Mouse (Mus musculus) bone marrow macrophage, adult 2 months (primary cell): ENCODE results near the gene Akt1.

Experiments used
- CTCF ChIP-seq: IDR thresholded peaks from 2 replicates; pipeline ENCODE4 v1.5.1; 2012; ENCODE audit warnings: low read depth, mild to moderate bottlenecking, low read length, moderate library complexity
- POLR2A ChIP-seq: IDR thresholded peaks from 2 replicates; pipeline ENCODE4 v1.6.1; 2012; ENCODE audit warnings: mild to moderate bottlenecking, low read depth, low read length, borderline replicate concordance

DNA sequence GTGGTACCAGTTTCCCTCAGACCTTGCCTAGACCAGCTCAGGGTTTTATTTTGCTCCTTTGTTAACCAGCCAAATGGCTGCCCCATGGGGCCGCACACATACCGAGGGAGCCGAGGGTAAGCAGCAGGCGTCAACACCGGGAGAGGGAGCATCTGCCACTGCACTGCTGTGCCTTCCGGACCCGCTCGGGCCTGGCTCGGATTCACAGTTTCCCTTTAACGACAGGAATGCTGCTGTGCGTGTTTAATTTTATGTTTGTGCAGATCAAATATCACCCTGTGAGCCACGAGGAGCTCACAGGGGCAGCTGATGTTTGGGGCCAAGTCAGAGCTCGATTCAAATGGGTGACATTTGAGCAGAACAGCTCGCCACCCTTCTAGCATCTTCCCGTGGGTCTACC is 25.8 kb upstream of the Akt1 start:
- no peak for TF ChIP-seq CTCF
- TF ChIP-seq POLR2A, result no peak
